Comparison of ENCODE assay signal across 16 mouse cellular contexts in genomic region chr5:15507309-15507619, GRCm38 (mm10). TPM values are rescaled to one million over a fixed set of nuclear protein-coding genes. Genes with fewer than 3 reads are reported as not detected.
DNase-seq lines count a peak whose midpoint lies in the region; ATAC-seq lines count a peak whose summit lies in the region.
"Had no signal": no experiment of that assay in that cellular context is flagged by ENCODE, and none has a peak within 500 bp of the region (broad histone marks: within the 10 kb centered on the region; RNA-seq: fewer than 3 reads in every experiment).

No protein-coding gene starts in this region.

- H3K9ac ChIP-seq in heart, embryonic 16.5 days (ENCODE audit: low read length) = no peak overlapping the region
- no peak overlapping the region for H3K9ac ChIP-seq in neural tube, embryonic 11.5 days (ENCODE audit: low read length)
- no peak overlapping the region for H3K9ac ChIP-seq in limb, embryonic 13.5 days
- no peak overlapping the region for H3K9ac ChIP-seq in neural tube, embryonic 14.5 days (replicated peaks; ENCODE audit: low read depth, low read length)
- H3K9ac ChIP-seq: liver, embryonic 15.5 days had no signal

- no peak overlapping the region for H3K4me2 ChIP-seq in heart, embryonic 16.5 days (ENCODE audit: low read depth, low read length)
- H3K4me2 ChIP-seq in neural tube, embryonic 11.5 days (ENCODE audit: low read depth) = no peak overlapping the region
- H3K4me2 ChIP-seq in limb, embryonic 13.5 days (replicated peaks) = no peak overlapping the region
- no peak overlapping the region for H3K4me2 ChIP-seq in neural tube, embryonic 14.5 days (ENCODE audit: low read depth, low read length)
- H3K4me2 ChIP-seq: liver, embryonic 15.5 days had no signal

- peaks cover 13% of the 10 kb centered on the region for H3K9me3 ChIP-seq in heart, embryonic 16.5 days (replicated peaks; ENCODE audit: control insufficient read depth, low read length)
- peaks cover 8% of the 10 kb centered on the region for H3K9me3 ChIP-seq in neural tube, embryonic 11.5 days (ENCODE audit: control insufficient read depth, low read length)
- H3K9me3 ChIP-seq in limb, embryonic 13.5 days = peaks cover 33% of the 10 kb centered on the region
- H3K9me3 ChIP-seq in neural tube, embryonic 14.5 days (ENCODE audit: control insufficient read depth, low read length) = peaks cover 10% of the 10 kb centered on the region

- WGBS in heart, embryonic 16.5 days = 58% methylated on average over 3 of the region's 3 CpGs
- 69% methylated on average over 3 of the region's 3 CpGs for WGBS in neural tube, embryonic 11.5 days
- WGBS in limb, embryonic 13.5 days = 77% methylated on average over 3 of the region's 3 CpGs
- 76% methylated on average over 3 of the region's 3 CpGs for WGBS in neural tube, embryonic 14.5 days

- no peaks in the 10 kb centered on the region for H3K27me3 ChIP-seq in heart, embryonic 16.5 days (ENCODE audit: control insufficient read depth, insufficient read depth, low read length)
- H3K27me3 ChIP-seq in neural tube, embryonic 11.5 days (ENCODE audit: control insufficient read depth, insufficient read depth, low read length) = no peaks in the 10 kb centered on the region
- no peaks in the 10 kb centered on the region for H3K27me3 ChIP-seq in limb, embryonic 13.5 days
- H3K27me3 ChIP-seq in neural tube, embryonic 14.5 days (ENCODE audit: control insufficient read depth, insufficient read depth, low read length) = no peaks in the 10 kb centered on the region
- H3K27me3 ChIP-seq: heart, embryonic 13.5 days; liver, embryonic 15.5 days had no signal

- no peak overlapping the region for H3K4me3 ChIP-seq in heart, embryonic 16.5 days (ENCODE audit: low read length)
- H3K4me3 ChIP-seq in neural tube, embryonic 11.5 days (ENCODE audit: low read depth, low read length) = no peak overlapping the region
- H3K4me3 ChIP-seq in limb, embryonic 13.5 days = no peak overlapping the region
- H3K4me3 ChIP-seq in neural tube, embryonic 14.5 days (ENCODE audit: low read depth, low read length) = no peak overlapping the region
- H3K4me3 ChIP-seq: liver, embryonic 15.5 days had no signal

- H3K36me3 ChIP-seq in heart, embryonic 16.5 days (ENCODE audit: control insufficient read depth, insufficient read depth) = no peaks in the 10 kb centered on the region
- no peaks in the 10 kb centered on the region for H3K36me3 ChIP-seq in neural tube, embryonic 11.5 days (ENCODE audit: control insufficient read depth, insufficient read depth, low read length)
- H3K36me3 ChIP-seq in limb, embryonic 13.5 days = no peaks in the 10 kb centered on the region
- H3K36me3 ChIP-seq in neural tube, embryonic 14.5 days (ENCODE audit: control insufficient read depth, insufficient read depth, low read length) = no peaks in the 10 kb centered on the region
- H3K36me3 ChIP-seq: heart, embryonic 13.5 days; liver, embryonic 15.5 days had no signal

- no peak overlapping the region for H3K27ac ChIP-seq in heart, embryonic 16.5 days (ENCODE audit: low read length)
- H3K27ac ChIP-seq in neural tube, embryonic 11.5 days (ENCODE audit: low read depth, low read length) = no peak overlapping the region
- no peak overlapping the region for H3K27ac ChIP-seq in limb, embryonic 13.5 days
- H3K27ac ChIP-seq in neural tube, embryonic 14.5 days (ENCODE audit: low read depth, low read length) = no peak overlapping the region
- H3K27ac ChIP-seq: heart, embryonic 13.5 days; liver, embryonic 15.5 days had no signal

- no peak for DNase-seq in heart, postnatal 36 days
- DNase-seq in neural tube, embryonic 11.5 days (ENCODE audit: low spot score) = no peak
- no peak for DNase-seq in neural tube, embryonic 10.5 days (ENCODE audit: extremely low spot score, low spot score)
- DNase-seq in layer of hippocampus, adult 11-12 months (ENCODE audit: low spot score) = no peak
- DNase-seq in thymus, postnatal 25 days = no peak
- DNase-seq: cerebellum, postnatal 36 days; kidney, adult 18-20 months had no signal

- peak; percentile 18; the same call in 1 of the 2 replicates for ATAC-seq in heart, embryonic 16.5 days (replicated peaks; ENCODE audit: extremely low read depth, insufficient read depth, low FRiP score)
- peak; percentile 56; the same call in 1 of the 2 replicates for ATAC-seq in neural tube, embryonic 11.5 days (ENCODE audit: insufficient read depth, low FRiP score, low TSS enrichment)
- ATAC-seq in limb, embryonic 13.5 days (ENCODE audit: low FRiP score, low read depth) = peak; percentile 40; the same call in 1 of the 2 replicates
- peak; percentile 58; the same call in 1 of the 2 replicates for ATAC-seq in neural tube, embryonic 14.5 days (ENCODE audit: low read depth)
- ATAC-seq: CD4-positive, CD25-positive, alpha-beta regulatory T cell, adult 4 months had no signal

- no peaks in the 10 kb centered on the region for H3K4me1 ChIP-seq in heart, embryonic 16.5 days (ENCODE audit: control insufficient read depth, insufficient read depth, low read length)
- H3K4me1 ChIP-seq in neural tube, embryonic 11.5 days (ENCODE audit: control insufficient read depth, insufficient read depth, low read length) = no peaks in the 10 kb centered on the region
- H3K4me1 ChIP-seq in limb, embryonic 13.5 days = no peaks in the 10 kb centered on the region
- H3K4me1 ChIP-seq in neural tube, embryonic 14.5 days (ENCODE audit: control insufficient read depth, insufficient read depth, low read length) = no peaks in the 10 kb centered on the region
- H3K4me1 ChIP-seq: heart, embryonic 13.5 days; liver, embryonic 15.5 days had no signal

- intact Hi-C loops in heart, postnatal 36 days (cut with DNase I) = no loop called here

RNA-seq across cellular contexts. Expression of gene Gm21190, which starts 21.8 kb away (rescaled TPM):
- not detected in 2 replicates for polyA plus RNA-seq in heart, embryonic 16.5 days (2015; fragmentation: Nextera tagmentation; extraction: Ambion mirVana)
- not detected for total RNA-seq in heart, postnatal 36 days (2021)
- polyA plus RNA-seq in neural tube, embryonic 11.5 days (2014; fragmentation: Nextera tagmentation; extraction: Ambion mirVana) = not detected in 2 replicates
- polyA plus RNA-seq in limb, embryonic 13.5 days (2015; fragmentation: Nextera tagmentation; extraction: Ambion mirVana) = not detected in 2 replicates
- not detected in 2 replicates for polyA plus RNA-seq in neural tube, embryonic 14.5 days (2014; fragmentation: Nextera tagmentation; extraction: Ambion mirVana)
- total RNA-seq: gastrocnemius, adult 2 months; megakaryocyte, adult 5-6 weeks; neutrophil, adult 5-6 weeks had no signal
- polyA plus RNA-seq: CD4-positive, CD25-positive, alpha-beta regulatory T cell, adult 4 months; heart, embryonic 13.5 days; liver, embryonic 15.5 days had no signal

RNA-seq across cellular contexts. Expression of gene Gm21149, which starts 30.9 kb away (rescaled TPM):
- 0.26 and 0.32 TPM in 2 replicates for polyA plus RNA-seq in heart, embryonic 16.5 days (2015; fragmentation: Nextera tagmentation; extraction: Ambion mirVana)
- not detected for total RNA-seq in heart, postnatal 36 days (2021)
- not detected in 2 replicates for polyA plus RNA-seq in neural tube, embryonic 11.5 days (2014; fragmentation: Nextera tagmentation; extraction: Ambion mirVana)
- polyA plus RNA-seq in limb, embryonic 13.5 days (2015; fragmentation: Nextera tagmentation; extraction: Ambion mirVana) = not detected in 2 replicates
- polyA plus RNA-seq in neural tube, embryonic 14.5 days (2014; fragmentation: Nextera tagmentation; extraction: Ambion mirVana) = not detected in 2 replicates
- total RNA-seq: gastrocnemius, adult 2 months; megakaryocyte, adult 5-6 weeks; neutrophil, adult 5-6 weeks had no signal
- polyA plus RNA-seq: CD4-positive, CD25-positive, alpha-beta regulatory T cell, adult 4 months; liver, embryonic 15.5 days had no signal
